Mouse (Mus musculus): ENCODE data around the gene Rasl10a. TPM values are rescaled to one million over a fixed set of nuclear protein-coding genes. Genes with fewer than 3 reads are reported as not detected.
"Not testable (repeated sequence)": the region's sequence is repeated elsewhere in the genome, so short reads cannot be mapped to it uniquely, and the experiment has no call there.

The Rasl10a gene
- polyA plus RNA-seq, 1 experiment from 2014 or later: 0.93 TPM

GRCm38 (mm10) chr11:5067063-5067462 lies 9.1 kb downstream of the Rasl10a start:
- Histone ChIP-seq H3K27ac (ENCODE audit: low read depth, low read length) (no peak overlapping the region), H3K4me1 (replicated peaks; ENCODE audit: control insufficient read depth, insufficient read depth, low read length) (peaks cover 17% of the 10 kb centered on the region), H3K27me3 (replicated peaks; ENCODE audit: control insufficient read depth, insufficient read depth, low read length) (no peaks in the 10 kb centered on the region), H3K9ac (ENCODE audit: low read depth, low read length) (no peak overlapping the region), H3K9me3 (ENCODE audit: control insufficient read depth) (no peaks in the 10 kb centered on the region), H3K4me3 (ENCODE audit: low read depth, low read length) (no peak overlapping the region), H3K36me3 (ENCODE audit: control insufficient read depth, insufficient read depth) (peaks cover 40% of the 10 kb centered on the region), H3K4me2 (replicated peaks; ENCODE audit: low read depth) (no peak overlapping the region)
- no peak for ATAC-seq
- TF ChIP-seq CTCF (IDR thresholded peaks at IDR 0.05; ENCODE audit: low read depth): no peak

- TF ChIP-seq CTCF (IDR thresholded peaks at IDR 0.05; ENCODE audit: low read depth): no peak
- H3K27ac ChIP-seq (ENCODE audit: low read depth, low read length): peak overlapping the region; percentile 54; the same call in 1 of the 2 replicates
- H3K4me2 ChIP-seq (replicated peaks; ENCODE audit: low read depth): no peak overlapping the region
- peaks cover 52% of the 10 kb centered on the region for H3K36me3 ChIP-seq (ENCODE audit: control insufficient read depth, insufficient read depth)
- no peak overlapping the region for H3K9ac ChIP-seq (ENCODE audit: low read depth, low read length)
- ATAC-seq: no peak
- H3K27me3 ChIP-seq (replicated peaks; ENCODE audit: control insufficient read depth, insufficient read depth, low read length): no peaks in the 10 kb centered on the region
- H3K9me3 ChIP-seq (ENCODE audit: control insufficient read depth): no peaks in the 10 kb centered on the region
- peaks cover 9% of the 10 kb centered on the region for H3K4me1 ChIP-seq (replicated peaks; ENCODE audit: control insufficient read depth, insufficient read depth, low read length)
- no peak overlapping the region for H3K4me3 ChIP-seq (ENCODE audit: low read depth, low read length)
- 64% methylated on average over 9 of the region's 9 CpGs for WGBS
Observed at GRCm38 (mm10) chr11:5068126-5068971, 10.4 kb downstream of the Rasl10a start.

GRCm38 (mm10) chr11:5074882-5075281 lies 17.0 kb downstream of the Rasl10a start:
- H3K4me1 ChIP-seq (replicated peaks; ENCODE audit: control insufficient read depth, insufficient read depth, low read length): no peaks in the 10 kb centered on the region
- H3K27ac ChIP-seq (ENCODE audit: low read depth, low read length): no peak overlapping the region
- WGBS: 65% methylated on average over 4 of the region's 4 CpGs
- no peak for ATAC-seq
- no peaks in the 10 kb centered on the region for H3K27me3 ChIP-seq (replicated peaks; ENCODE audit: control insufficient read depth, insufficient read depth, low read length)
- no peak overlapping the region for H3K9ac ChIP-seq (ENCODE audit: low read depth, low read length)
- H3K9me3 ChIP-seq (ENCODE audit: control insufficient read depth): no peaks in the 10 kb centered on the region
- H3K4me2 ChIP-seq (replicated peaks; ENCODE audit: low read depth): no peak overlapping the region
- peaks cover 75% of the 10 kb centered on the region for H3K36me3 ChIP-seq (ENCODE audit: control insufficient read depth, insufficient read depth)
- no peak overlapping the region for H3K4me3 ChIP-seq (ENCODE audit: low read depth, low read length)
- peak; percentile 70 for TF ChIP-seq CTCF (IDR thresholded peaks at IDR 0.05; ENCODE audit: low read depth)

GRCm38 (mm10) chr11:5075760-5076159 lies 17.8 kb downstream of the Rasl10a start:
- Histone ChIP-seq H3K4me1 (replicated peaks; ENCODE audit: control insufficient read depth, insufficient read depth, low read length) (no peaks in the 10 kb centered on the region), H3K27ac (ENCODE audit: low read depth, low read length) (no peak overlapping the region), H3K4me2 (replicated peaks; ENCODE audit: low read depth) (no peak overlapping the region), H3K36me3 (ENCODE audit: control insufficient read depth, insufficient read depth) (peaks cover 74% of the 10 kb centered on the region), H3K27me3 (replicated peaks; ENCODE audit: control insufficient read depth, insufficient read depth, low read length) (no peaks in the 10 kb centered on the region), H3K4me3 (ENCODE audit: low read depth, low read length) (no peak overlapping the region), H3K9ac (ENCODE audit: low read depth, low read length) (no peak overlapping the region), H3K9me3 (ENCODE audit: control insufficient read depth) (no peaks in the 10 kb centered on the region)
- peak; percentile 42 for TF ChIP-seq CTCF (IDR thresholded peaks at IDR 0.05; ENCODE audit: low read depth)
- ATAC-seq: no peak

- not testable (repeated sequence) for H3K4me3 ChIP-seq (ENCODE audit: low read depth, low read length); H3K4me1 ChIP-seq (replicated peaks; ENCODE audit: control insufficient read depth, insufficient read depth, low read length); H3K9me3 ChIP-seq (ENCODE audit: control insufficient read depth); H3K27me3 ChIP-seq (replicated peaks; ENCODE audit: control insufficient read depth, insufficient read depth, low read length); H3K4me2 ChIP-seq (replicated peaks; ENCODE audit: low read depth); H3K27ac ChIP-seq (ENCODE audit: low read depth, low read length); H3K9ac ChIP-seq (ENCODE audit: low read depth, low read length)
- WGBS: 54% methylated on average over 4 of the region's 5 CpGs
- peak; percentile 53 for ATAC-seq
- peaks cover 64% of the 10 kb centered on the region for H3K36me3 ChIP-seq (ENCODE audit: control insufficient read depth, insufficient read depth)
Observed at GRCm38 (mm10) chr11:5076843-5077242, 18.9 kb downstream of the Rasl10a start.

- Histone ChIP-seq H3K27me3 (replicated peaks; ENCODE audit: control insufficient read depth, insufficient read depth, low read length) (no peaks in the 10 kb centered on the region), H3K9ac (ENCODE audit: low read depth, low read length) (no peak overlapping the region), H3K4me3 (ENCODE audit: low read depth, low read length) (no peak overlapping the region), H3K9me3 (ENCODE audit: control insufficient read depth) (no peaks in the 10 kb centered on the region), H3K27ac (ENCODE audit: low read depth, low read length) (no peak overlapping the region), H3K36me3 (ENCODE audit: control insufficient read depth, insufficient read depth) (peaks cover 76% of the 10 kb centered on the region), H3K4me1 (replicated peaks; ENCODE audit: control insufficient read depth, insufficient read depth, low read length) (no peaks in the 10 kb centered on the region), H3K4me2 (replicated peaks; ENCODE audit: low read depth) (no peak overlapping the region)
- 93% methylated on average over 1 of the region's 1 CpGs for WGBS
- TF ChIP-seq CTCF (IDR thresholded peaks at IDR 0.05; ENCODE audit: low read depth): no peak
- ATAC-seq: no peak
Observed at GRCm38 (mm10) chr11:5089147-5089546, 31.2 kb downstream of the Rasl10a start.
